Mouse (Mus musculus) cerebellum, adult 18-20 months (tissue): ENCODE data around the gene Txndc15.
"Not testable (repeated sequence)": the region's sequence is repeated elsewhere in the genome, so short reads cannot be mapped to it uniquely, and the experiment has no call there.

Source experiments
- DNase-seq, 2 experiments: peaks; one replicate each; pipeline ENCODE4 v3.0.0; 2021

The Txndc15 gene

DNA sequence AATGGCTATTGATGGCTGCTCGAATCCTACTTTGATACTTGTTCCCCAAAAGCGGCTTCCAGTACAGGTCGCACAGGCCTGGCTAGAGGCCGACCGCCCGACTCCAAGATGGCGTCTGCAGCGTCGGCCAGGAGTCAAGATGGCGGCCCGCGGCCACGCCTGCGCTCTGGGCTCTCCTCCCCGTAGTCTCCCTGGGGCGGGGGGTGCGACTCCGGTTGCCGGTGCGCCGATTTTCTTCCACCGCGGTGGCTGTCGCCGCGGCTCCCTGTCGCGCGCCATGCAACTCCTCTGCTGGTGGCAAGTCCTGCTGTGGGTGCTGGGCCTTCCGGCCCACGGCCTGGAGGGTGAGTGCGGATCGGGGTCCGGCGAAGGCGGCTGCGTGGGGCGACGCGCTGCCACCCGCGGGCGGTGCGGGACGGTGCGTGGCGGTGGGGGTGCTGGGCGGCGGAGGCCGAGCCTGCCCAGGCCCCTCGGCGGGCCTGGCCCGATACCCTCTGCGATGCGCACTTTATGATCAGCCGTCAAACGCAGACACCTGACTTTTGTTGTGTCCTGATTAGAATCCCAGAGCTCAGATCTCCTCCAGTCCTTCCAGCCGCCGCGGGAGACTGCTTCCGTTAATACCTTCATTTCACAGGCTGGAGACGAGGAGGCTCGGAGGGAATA lies at the start of gene Txndc15:
Gene Txndc15 (plus strand): TSS at position 150 of the 666 bp plus-strand sequence.
- peak; percentile 85 to 95 for DNase-seq

DNA sequence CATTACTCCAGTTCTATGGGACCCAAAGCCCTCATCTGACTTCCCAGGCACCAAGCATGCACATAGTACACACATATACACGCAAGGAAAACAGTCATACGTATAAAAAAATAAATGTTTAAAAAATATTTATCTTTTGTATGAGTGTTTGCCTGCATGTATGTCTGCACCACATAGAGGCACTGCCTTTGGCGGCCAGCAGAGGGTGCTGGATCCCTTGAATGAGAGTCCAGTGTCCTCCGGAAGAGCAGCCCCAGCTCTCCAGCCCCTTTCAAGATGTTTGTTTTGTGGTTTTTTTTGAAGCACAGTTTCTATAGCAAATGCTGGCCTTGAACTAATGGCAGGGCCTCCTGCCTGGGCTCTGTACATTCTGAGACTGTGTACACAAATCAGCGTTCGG lies 45.9 kb upstream of the Txndc15 start:
- DNase-seq: peak; percentile 12 to 18

DNA sequence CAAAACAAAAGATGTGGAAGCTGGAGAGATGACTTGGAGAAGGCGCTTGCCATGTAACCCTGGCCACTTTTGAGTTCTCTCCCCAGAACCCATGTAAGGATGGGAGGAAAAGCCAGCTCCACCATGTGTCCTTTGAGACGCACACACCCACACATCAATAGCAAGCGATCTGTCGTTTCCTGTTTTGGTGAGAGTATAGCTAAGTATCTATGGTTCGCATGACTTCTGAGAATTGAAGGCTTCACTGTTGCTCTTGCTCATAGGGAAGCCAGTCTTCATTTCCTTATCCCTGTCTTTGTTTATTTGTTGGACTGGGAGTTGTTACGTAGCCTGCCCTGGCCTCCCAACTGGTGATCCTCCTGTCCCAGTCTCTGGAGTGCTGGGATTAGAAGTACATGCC lies 41.7 kb upstream of the Txndc15 start:
- DNase-seq: no peak

- no peak for DNase-seq
Observed at GRCm38 (mm10) chr13:55677364-55677763, 37.1 kb upstream of the Txndc15 start.

GRCm38 (mm10) chr13:55682201-55682600 lies 32.2 kb upstream of the Txndc15 start:
- DNase-seq: no peak

DNA sequence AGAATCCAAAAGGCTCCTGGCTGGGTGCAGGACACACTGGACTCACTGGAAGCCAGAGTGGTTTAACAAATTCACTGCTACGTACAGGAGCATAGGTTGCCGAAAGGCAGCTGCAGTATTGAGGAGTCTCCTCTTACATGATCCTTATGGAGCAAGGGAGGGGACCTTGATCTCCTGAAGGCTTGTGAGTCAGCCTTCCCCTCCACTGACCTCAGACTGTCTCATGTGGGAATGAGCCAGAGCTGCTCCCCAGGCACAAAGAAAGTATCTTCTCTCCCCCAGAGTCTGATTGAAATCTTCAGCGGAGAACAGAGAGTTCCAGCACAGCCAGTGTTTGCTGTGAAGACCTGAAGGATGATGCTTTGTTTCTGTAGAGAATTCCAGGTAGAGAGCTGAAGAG lies 30.9 kb upstream of the Txndc15 start:
- no peak for DNase-seq

- no peak for DNase-seq
Observed at GRCm38 (mm10) chr13:55686107-55686633, 28.3 kb upstream of the Txndc15 start.

DNA sequence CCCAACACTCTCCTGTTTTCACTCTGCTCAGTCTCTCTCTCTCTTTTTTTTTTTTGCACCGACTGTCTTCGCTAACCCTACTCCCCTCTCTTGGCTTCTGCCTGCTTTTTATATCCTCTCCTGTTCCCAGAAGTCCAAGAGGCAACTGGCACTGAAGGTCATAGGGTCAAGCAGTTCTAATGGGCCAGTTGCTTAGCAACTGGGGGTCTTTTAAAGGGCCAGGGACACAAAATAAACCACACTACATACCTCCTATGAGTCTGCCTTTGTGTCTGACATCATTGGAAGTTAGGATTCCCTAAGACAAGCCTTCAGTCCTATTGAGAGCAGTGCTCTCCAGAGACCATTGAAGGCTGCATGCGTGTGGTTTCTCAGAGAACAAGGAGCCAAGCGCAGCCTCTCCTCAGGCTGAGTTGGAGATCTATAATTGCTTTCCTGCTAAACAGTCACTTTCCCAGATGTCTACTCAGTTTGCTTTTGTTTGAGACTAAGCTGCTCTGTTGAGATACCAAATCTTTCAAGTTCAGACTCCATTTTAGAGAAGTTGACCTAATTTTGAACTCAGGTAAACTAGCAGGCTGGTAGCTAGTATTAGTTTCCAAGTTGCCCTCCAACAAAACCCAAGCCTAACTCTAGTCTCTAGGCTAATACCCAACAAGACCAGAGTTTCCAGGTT lies 26.4 kb upstream of the Txndc15 start:
- DNase-seq: no peak

DNA sequence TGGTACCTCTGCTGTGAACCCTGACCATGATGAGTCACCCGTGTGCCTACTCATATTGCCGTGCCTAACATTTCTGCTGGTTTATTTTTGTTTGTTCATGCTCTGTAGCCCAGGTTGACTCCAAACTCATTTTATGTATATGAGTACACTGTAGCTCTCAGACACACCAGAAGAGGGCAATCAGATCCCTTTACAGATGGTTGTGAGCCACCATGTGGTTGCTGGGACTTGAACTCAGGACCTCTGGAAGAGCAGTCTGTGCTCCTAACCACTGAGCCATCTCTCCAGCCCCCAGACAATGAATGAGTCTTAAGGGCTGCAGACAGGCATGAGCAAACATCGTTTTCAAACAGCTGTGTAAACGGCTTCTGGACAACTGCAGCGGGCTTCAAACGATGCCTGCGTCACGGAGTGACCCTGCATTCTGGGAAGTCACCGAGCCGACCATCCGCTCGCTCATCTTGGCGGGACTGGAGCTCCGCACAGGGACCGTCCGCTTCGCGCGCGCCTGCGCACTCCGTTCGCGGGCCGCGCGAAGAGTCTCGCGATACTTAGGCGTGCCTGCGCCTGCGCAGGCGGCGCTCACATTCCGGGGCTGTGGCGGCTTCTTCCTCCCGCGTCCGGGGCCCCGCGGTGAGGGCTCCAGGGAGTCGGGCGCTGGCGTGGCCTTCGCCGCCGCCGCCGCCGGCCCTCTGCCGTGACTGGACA lies 21.8 kb upstream of the Txndc15 start, which contains the start of gene B230219D22Rik:
Gene B230219D22Rik (plus strand): TSS at position 590 of the 708 bp plus-strand sequence.
- DNase-seq: peak; percentile 85 to 94

- DNase-seq: no peak
Observed at GRCm38 (mm10) chr13:55693243-55693721, 21.2 kb upstream of the Txndc15 start.

GRCm38 (mm10) chr13:55694110-55694509 lies 20.3 kb upstream of the Txndc15 start:
- no peak for DNase-seq

DNA sequence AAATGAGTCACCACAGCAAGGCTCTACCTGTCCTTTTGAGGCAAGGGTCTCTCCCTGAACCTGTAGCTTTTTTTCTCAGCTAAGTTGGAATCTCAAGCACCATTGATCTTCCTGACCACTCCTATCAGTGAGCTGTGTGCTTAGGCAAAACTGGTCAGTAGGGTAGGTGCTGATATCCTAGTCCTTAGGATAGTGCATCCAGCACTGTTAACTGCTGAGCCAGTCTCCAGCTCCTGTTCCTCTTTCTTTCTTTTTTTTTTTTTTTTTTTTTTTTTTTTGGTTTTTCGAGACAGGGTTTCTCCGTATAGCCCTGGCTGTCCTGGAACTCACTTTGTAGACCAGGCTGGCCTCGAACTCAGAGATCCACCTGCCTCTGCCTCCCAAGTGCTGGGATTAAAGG lies 18.5 kb upstream of the Txndc15 start:
- DNase-seq: not testable (repeated sequence)

DNA sequence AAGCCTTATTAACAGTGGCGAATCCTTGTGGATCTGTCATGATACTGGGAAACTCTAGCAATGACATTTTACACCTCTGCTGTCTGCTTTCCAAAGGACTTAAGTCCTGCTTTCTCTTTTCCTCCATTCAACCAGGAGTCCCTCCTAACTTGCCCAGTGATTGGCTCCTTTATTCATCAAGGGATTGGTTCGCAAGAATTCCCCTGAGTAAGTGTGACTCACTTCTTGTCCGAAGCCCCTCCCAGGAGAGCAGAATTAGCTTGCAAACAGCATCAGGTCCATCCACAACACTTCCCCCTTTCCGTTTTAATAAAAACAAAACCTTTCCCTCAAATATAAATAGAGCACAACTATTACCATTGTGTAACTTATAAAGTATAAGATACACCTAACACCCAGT lies 10.1 kb upstream of the Txndc15 start:
- DNase-seq: no peak

DNA sequence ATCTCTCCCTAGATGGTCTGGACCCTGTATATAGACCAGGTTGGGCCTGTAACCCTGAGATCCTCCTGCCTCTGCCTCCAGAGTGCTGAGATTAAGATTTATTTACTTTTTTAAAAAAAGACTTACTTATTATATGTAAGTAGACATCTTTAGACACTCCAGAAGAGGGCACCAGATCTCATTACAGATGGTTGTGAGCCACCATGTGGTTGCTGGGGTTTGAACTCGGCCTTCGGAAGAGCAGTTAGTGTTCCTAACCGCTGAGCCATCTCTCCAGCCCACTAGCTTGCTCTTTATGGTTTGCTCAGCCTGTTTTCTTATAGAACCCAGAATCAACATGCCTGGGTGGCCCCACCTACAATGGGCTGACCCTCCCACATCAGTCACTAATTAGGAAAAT lies 1.6 kb upstream of the Txndc15 start:
- DNase-seq: no peak

GRCm38 (mm10) chr13:55715167-55715512 lies 690 bp downstream of the Txndc15 start:
- DNase-seq: no peak

GRCm38 (mm10) chr13:55715908-55716510 lies 1.6 kb downstream of the Txndc15 start:
- no peak for DNase-seq

GRCm38 (mm10) chr13:55721516-55721915 lies 7.1 kb downstream of the Txndc15 start:
- peak; percentile 59 to 65 for DNase-seq

DNA sequence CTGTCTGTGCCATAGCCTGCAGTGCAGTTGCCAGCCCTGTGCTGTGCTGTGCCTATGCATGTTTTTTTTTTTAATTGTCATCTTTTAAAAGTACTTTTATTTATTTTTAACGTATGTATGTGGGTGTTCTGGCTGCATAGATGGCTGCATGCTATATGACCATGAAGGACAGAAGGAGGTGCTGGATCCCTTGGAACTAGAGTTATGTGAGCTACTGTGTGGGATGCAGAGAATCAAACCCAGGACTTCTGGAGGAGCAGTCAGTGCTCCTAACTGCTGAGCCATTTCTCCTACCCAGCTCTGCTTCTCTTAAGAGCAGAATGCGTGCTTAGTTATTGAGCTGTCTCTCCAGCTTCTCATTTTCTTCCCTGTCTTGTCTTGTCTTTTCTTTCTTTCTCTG lies 7.5 kb downstream of the Txndc15 start:
- no peak for DNase-seq

DNA sequence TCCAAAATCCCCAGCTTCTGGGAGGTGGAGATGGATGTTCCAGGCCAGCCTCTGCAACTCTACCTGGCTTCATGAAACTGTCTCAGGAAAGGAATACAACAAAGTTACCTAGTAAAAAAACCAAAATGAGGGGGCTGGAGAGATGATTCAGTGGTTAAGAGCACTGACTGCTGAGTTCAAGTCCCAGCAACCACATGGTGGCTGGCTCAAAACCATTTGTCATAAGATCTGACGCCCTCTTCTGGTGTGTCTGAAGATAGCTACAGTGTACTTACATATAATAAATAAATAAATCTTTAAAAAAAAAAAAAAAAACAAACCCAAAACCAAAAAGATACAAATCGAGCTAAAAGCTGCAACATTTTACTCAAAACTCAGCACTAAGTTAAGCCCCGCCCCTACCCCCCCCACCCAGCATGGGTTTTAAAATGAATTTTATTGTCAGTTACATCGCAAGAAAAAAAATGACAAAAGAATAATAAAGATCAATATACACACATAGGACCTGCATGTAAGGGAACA lies 12.2 kb downstream of the Txndc15 start:
- DNase-seq: peak; percentile 32 to 34

GRCm38 (mm10) chr13:55727120-55727838 lies 12.8 kb downstream of the Txndc15 start, which contains the start of gene Pcbd2:
Gene Pcbd2, plus strand, starts transcription at chr13:55727368.
- DNase-seq: peak; percentile 77 to 88

DNA sequence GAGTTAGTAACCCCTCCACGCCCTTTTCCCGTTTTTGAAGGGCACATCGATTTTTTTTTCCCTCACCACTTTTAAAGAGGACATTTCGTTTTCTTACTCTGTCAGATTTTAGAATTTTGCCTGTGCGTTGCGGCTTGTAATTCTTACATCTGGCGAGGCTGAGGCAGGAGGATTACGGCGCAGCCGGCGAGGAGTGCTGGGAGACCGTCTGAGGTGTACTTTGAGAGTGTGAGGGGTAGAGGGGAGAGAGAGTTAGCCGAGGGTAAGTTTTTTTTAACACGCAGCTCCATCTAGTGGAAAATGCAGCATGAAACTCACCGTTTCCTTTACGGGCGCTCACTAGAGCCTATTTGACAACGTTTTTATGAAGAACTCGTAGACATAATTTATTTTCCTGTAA lies 13.4 kb downstream of the Txndc15 start:
- peak; percentile 66 to 72 for DNase-seq

DNA sequence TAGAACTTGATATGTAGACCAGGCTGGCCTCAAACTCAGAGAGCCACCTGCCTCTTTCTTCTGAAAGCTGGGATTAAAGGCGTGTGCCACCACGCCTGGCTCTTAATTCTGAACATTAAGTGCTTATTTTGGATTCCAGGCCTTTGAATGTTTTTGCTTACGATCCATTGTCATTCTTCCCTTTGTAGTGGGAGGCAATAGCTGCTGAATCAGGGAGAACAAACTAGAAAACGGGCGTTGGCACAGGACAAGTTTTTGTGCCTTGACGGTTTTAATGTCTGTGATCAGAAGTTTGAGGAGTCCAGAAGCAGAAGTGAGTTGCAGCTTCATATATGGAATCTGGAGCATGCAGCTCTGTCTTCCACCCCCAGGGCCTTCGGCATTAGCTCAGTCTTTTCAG lies 16.3 kb downstream of the Txndc15 start:
- no peak for DNase-seq
